Comparison of ENCODE assay signal across 10 mouse cellular contexts in the genomic region with DNA sequence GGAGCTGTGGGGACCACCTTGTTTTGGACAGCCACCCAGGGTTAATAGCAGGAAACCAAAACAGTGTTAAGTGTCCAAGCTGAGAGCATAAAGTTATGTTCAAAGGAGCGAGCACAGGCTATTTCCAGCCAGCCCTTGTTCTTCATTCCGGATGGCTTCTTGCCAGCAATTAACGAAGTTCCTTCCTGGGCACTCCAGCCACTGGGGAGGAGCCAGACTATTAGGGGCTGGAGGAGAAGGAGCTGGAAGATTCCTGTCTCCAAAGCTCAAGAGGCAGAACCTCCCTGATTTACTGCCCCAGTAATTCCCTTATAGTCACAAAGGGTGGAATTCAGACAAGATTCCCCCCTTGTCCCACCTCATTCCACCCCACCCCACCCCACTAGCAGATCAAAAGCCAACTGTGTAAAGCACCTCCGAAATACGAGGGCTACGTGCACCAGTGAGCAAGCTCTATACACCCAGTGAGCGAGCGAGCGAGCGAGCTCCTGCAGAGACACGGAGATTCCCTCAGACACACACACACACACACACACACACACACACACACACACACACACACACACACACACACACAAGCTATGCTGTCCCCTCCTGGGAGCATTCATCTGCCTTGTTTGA.
DNase-seq lines count a peak whose midpoint lies in the region; ATAC-seq lines count a peak whose summit lies in the region.
"Had no signal": no experiment of that assay in that cellular context is flagged by ENCODE, and none has a peak within 500 bp of the region (broad histone marks: within the 10 kb centered on the region; RNA-seq: fewer than 3 reads in every experiment).

No protein-coding gene starts in this region.

- intact Hi-C loops in left cerebral cortex, postnatal 14 days (cut with DNase I), result no loop called here

- 0 out of 2 replicates have a peak overlapping the region, but pooled peaks have one; percentile 27 for H3K9ac ChIP-seq in intestine, embryonic 16.5 days (ENCODE audit: low read depth, low read length)
- H3K9ac ChIP-seq in limb, embryonic 12.5 days (replicated peaks), result no peak overlapping the region
- H3K9ac ChIP-seq: embryonic facial prominence, embryonic 15.5 days; midbrain, embryonic 12.5 days had no signal

- 14% methylated on average over 11 of the region's 11 CpGs for WGBS in intestine, embryonic 16.5 days
- 23% methylated on average over 11 of the region's 11 CpGs for WGBS in limb, embryonic 12.5 days

- peaks cover 27% of the 10 kb centered on the region for H3K4me1 ChIP-seq in intestine, embryonic 16.5 days (ENCODE audit: control insufficient read depth, insufficient read depth, low read length)
- H3K4me1 ChIP-seq in limb, embryonic 12.5 days (replicated peaks), result peaks cover 25% of the 10 kb centered on the region
- H3K4me1 ChIP-seq: embryonic facial prominence, embryonic 15.5 days had no signal

- peak; percentile 88 for ATAC-seq in intestine, embryonic 16.5 days
- ATAC-seq in limb, embryonic 12.5 days (ENCODE audit: insufficient number of reproducible peaks, insufficient read depth, low FRiP score, low TSS enrichment, low read depth), result peak; percentile 54; the same call in 1 of the 2 replicates
- ATAC-seq in granulocyte monocyte progenitor cell, adult 5-6 weeks (replicated peaks; ENCODE audit: poor library complexity, severe bottlenecking), result no peak

- no peak overlapping the region for H3K4me3 ChIP-seq in intestine, embryonic 16.5 days (ENCODE audit: low read length)
- no peak overlapping the region for H3K4me3 ChIP-seq in limb, embryonic 12.5 days (replicated peaks)
- H3K4me3 ChIP-seq: embryonic facial prominence, embryonic 15.5 days; midbrain, embryonic 12.5 days had no signal

- peak overlapping the region; percentile 85 for H3K27ac ChIP-seq in intestine, embryonic 16.5 days (ENCODE audit: low read length)
- peak overlapping the region; percentile 29; the same call in 1 of the 2 replicates for H3K27ac ChIP-seq in limb, embryonic 12.5 days
- H3K27ac ChIP-seq: embryonic facial prominence, embryonic 15.5 days; midbrain, embryonic 12.5 days had no signal

- no peaks in the 10 kb centered on the region for H3K9me3 ChIP-seq in intestine, embryonic 16.5 days (ENCODE audit: control insufficient read depth, low read length)
- H3K9me3 ChIP-seq in limb, embryonic 12.5 days, result no peaks in the 10 kb centered on the region
- H3K9me3 ChIP-seq: embryonic facial prominence, embryonic 15.5 days; midbrain, embryonic 12.5 days had no signal

- peak overlapping the region; percentile 34 for H3K4me2 ChIP-seq in intestine, embryonic 16.5 days (ENCODE audit: low read depth, low read length)
- H3K4me2 ChIP-seq in limb, embryonic 12.5 days, result peak overlapping the region; percentile 27
- H3K4me2 ChIP-seq: embryonic facial prominence, embryonic 15.5 days; midbrain, embryonic 12.5 days had no signal

- DNase-seq in left cerebral cortex, postnatal 14 days (ENCODE audit: low spot score in 2 of 2), result peak; percentile 45 to 59
- no peak for DNase-seq in left cerebral cortex, adult 8-10 months (ENCODE audit: low spot score in 2 of 2)
- DNase-seq in frontal cortex, adult 2 months (ENCODE audit: extremely low spot score in 1 of 2, low spot score in 1 of 2), result peak; percentile 10 to 57
- DNase-seq in retina, postnatal 1 day, result peak; percentile 85
- DNase-seq in gastrocnemius, postnatal 10 days, result no peak

- H3K27me3 ChIP-seq in intestine, embryonic 16.5 days (replicated peaks; ENCODE audit: control insufficient read depth, insufficient read depth, low read length), result no peaks in the 10 kb centered on the region
- no peaks in the 10 kb centered on the region for H3K27me3 ChIP-seq in limb, embryonic 12.5 days
- H3K27me3 ChIP-seq: embryonic facial prominence, embryonic 15.5 days; midbrain, embryonic 12.5 days had no signal

- no peaks in the 10 kb centered on the region for H3K36me3 ChIP-seq in intestine, embryonic 16.5 days (ENCODE audit: control insufficient read depth, insufficient read depth, low read length)
- H3K36me3 ChIP-seq in limb, embryonic 12.5 days, result no peaks in the 10 kb centered on the region
- H3K36me3 ChIP-seq: embryonic facial prominence, embryonic 15.5 days had no signal

Comparison
In these comparisons a context has a peak if more than half of its experiments do, and no peak if none do; other contexts are left out.
1. DNase-seq: peak in left cerebral cortex, postnatal 14 days (2 of 2), frontal cortex, adult 2 months (2 of 2) and retina, postnatal 1 day (single experiment); none in left cerebral cortex, adult 8-10 months (0 of 2) and gastrocnemius, postnatal 10 days (single experiment).